Mouse (Mus musculus) heart, embryonic 13.5 days (tissue): ENCODE results near the gene Lhx4. TPM values are rescaled to one million over a fixed set of nuclear protein-coding genes. Genes with fewer than 3 reads are reported as not detected.
A peak's percentile ranks its signal among the peaks of the same experiment; 100 is the strongest.

Experiments used
- ATAC-seq: fragments of 200-750 bp; cut with Nextera tagmentation; 2 replicates; pipeline ENCODE4 v1.8.0; 2017; ENCODE audit warnings: moderate TSS enrichment; ENCODE audit not compliant: insufficient number of reproducible peaks, low FRiP score, low TSS enrichment; ENCODE audit errors: extremely low read depth
- H3K27ac ChIP-seq: fragments of 300-500 bp; sonication (generic); replicated peaks from 2 replicates; pipeline ENCODE4 v1.5.1; 2015; ENCODE audit warnings: moderate library complexity, mild to moderate bottlenecking, inconsistent platforms
- H3K27me3 ChIP-seq: fragments of 300-500 bp; sonication (generic); replicated peaks from 2 replicates; pipeline ENCODE4 v1.6.1; 2015; ENCODE audit warnings: mild to moderate bottlenecking, inconsistent platforms
- H3K36me3 ChIP-seq: fragments of 300-500 bp; sonication (generic); 2 replicates; pipeline ENCODE4 v1.6.1; 2015; ENCODE audit warnings: mild to moderate bottlenecking, inconsistent platforms
- H3K4me1 ChIP-seq: fragments of 300-500 bp; sonication (generic); 2 replicates; pipeline ENCODE4 v1.6.1; 2015; ENCODE audit warnings: inconsistent platforms
- H3K4me2 ChIP-seq: fragments of 300-500 bp; sonication (generic); 2 replicates; pipeline ENCODE4 v1.6.1; 2015; ENCODE audit warnings: inconsistent platforms, mild to moderate bottlenecking, moderate library complexity
- H3K4me3 ChIP-seq: fragments of 300-500 bp; sonication (generic); 2 replicates; pipeline ENCODE4 v1.5.1; 2015; ENCODE audit warnings: moderate library complexity, mild to moderate bottlenecking, inconsistent platforms
- H3K9ac ChIP-seq: fragments of 300-500 bp; sonication (generic); 2 replicates; pipeline ENCODE4 v1.6.1; 2015; ENCODE audit warnings: inconsistent platforms, mild to moderate bottlenecking, moderate library complexity
- H3K9me3 ChIP-seq: fragments of 300-500 bp; sonication (generic); 2 replicates; pipeline ENCODE4 v1.6.1; 2016; ENCODE audit warnings: inconsistent platforms
- WGBS: fragments of 180-500 bp; shearing (Covaris S2); methylation state at CpG from one replicate; pipeline ENCODE4 v1.1.7; 2015; ENCODE audit warnings: mixed read lengths; 5-methylcytosine and 5-hydroxymethylcytosine counted together
- polyA plus RNA-seq: library from polyadenylated mRNA; unstranded; fragments of >200 nt; fragmentation: Nextera tagmentation; extraction: Ambion mirVana; gene quantifications from 2 replicates; pipeline ENCODE4 v1.2.1, GENCODE M21; 2015

Gene Lhx4
- polyA plus RNA-seq, 1 experiment from 2014 or later = not detected

DNA sequence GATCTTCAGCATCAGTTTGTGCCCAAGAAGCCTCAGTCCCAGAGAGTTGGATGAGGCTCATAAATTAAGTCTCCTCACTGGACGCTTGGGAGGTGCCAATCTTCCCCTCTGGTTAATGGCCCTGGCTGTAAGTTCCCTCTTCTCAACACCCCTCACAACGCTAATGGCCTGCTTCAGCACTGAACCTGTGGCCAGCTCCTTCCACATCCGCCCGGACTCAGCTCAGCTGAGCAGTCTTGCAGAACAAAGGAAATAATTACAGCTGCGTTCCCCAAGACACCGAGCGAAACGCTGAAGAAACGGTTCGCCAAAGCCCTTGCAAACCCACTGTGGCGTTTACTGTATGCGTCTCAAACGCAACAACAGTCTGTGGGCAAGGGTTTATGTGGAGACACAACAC is 29.3 kb downstream of the Lhx4 start:
- H3K9ac ChIP-seq = no peak overlapping the region
- H3K27ac ChIP-seq = no peak overlapping the region
- H3K4me1 ChIP-seq = peaks cover 4% of the 10 kb centered on the region; the same call in 1 of the 2 replicates
- peak overlapping the region; percentile 29 for H3K4me3 ChIP-seq
- H3K9me3 ChIP-seq = no peaks in the 10 kb centered on the region
- under 1% methylated on average over 13 of the region's 13 CpGs for WGBS
- peaks cover 85% of the 10 kb centered on the region for H3K27me3 ChIP-seq
- no peak for ATAC-seq
- no peaks in the 10 kb centered on the region for H3K36me3 ChIP-seq
- peak overlapping the region; percentile 60 for H3K4me2 ChIP-seq

- H3K4me3 ChIP-seq = no peak overlapping the region
- H3K27ac ChIP-seq = no peak overlapping the region
- H3K4me2 ChIP-seq = no peak overlapping the region
- no peak for ATAC-seq
- peaks cover 4% of the 10 kb centered on the region; the same call in 1 of the 2 replicates for H3K4me1 ChIP-seq
- H3K36me3 ChIP-seq = no peaks in the 10 kb centered on the region
- H3K9me3 ChIP-seq = no peaks in the 10 kb centered on the region
- H3K27me3 ChIP-seq = peaks cover 79% of the 10 kb centered on the region
- 39% methylated on average over 8 of the region's 8 CpGs for WGBS
- no peak overlapping the region for H3K9ac ChIP-seq
These were observed 30.0 kb downstream of the Lhx4 start for GRCm38 (mm10) chr1:155721443-155721842.

GRCm38 (mm10) chr1:155720006-155720405 is 31.5 kb downstream of the Lhx4 start:
- no peaks in the 10 kb centered on the region for H3K36me3 ChIP-seq
- 45% methylated on average over 5 of the region's 5 CpGs for WGBS
- no peaks in the 10 kb centered on the region for H3K9me3 ChIP-seq
- peaks cover 65% of the 10 kb centered on the region for H3K27me3 ChIP-seq
- no peak overlapping the region for H3K9ac ChIP-seq
- H3K4me3 ChIP-seq = no peak overlapping the region
- H3K4me2 ChIP-seq = no peak overlapping the region
- no peak for ATAC-seq
- peaks cover 4% of the 10 kb centered on the region; the same call in 1 of the 2 replicates for H3K4me1 ChIP-seq
- H3K27ac ChIP-seq = no peak overlapping the region

GRCm38 (mm10) chr1:155718851-155719250 is 32.6 kb downstream of the Lhx4 start:
- no peak overlapping the region for H3K4me2 ChIP-seq
- ATAC-seq = no peak
- H3K4me1 ChIP-seq = peaks cover 4% of the 10 kb centered on the region; the same call in 1 of the 2 replicates
- H3K9me3 ChIP-seq = no peaks in the 10 kb centered on the region
- H3K9ac ChIP-seq = no peak overlapping the region
- H3K4me3 ChIP-seq = no peak overlapping the region
- peaks cover 58% of the 10 kb centered on the region for H3K27me3 ChIP-seq
- 58% methylated on average over 3 of the region's 3 CpGs for WGBS
- H3K27ac ChIP-seq = no peak overlapping the region
- H3K36me3 ChIP-seq = no peaks in the 10 kb centered on the region

DNA sequence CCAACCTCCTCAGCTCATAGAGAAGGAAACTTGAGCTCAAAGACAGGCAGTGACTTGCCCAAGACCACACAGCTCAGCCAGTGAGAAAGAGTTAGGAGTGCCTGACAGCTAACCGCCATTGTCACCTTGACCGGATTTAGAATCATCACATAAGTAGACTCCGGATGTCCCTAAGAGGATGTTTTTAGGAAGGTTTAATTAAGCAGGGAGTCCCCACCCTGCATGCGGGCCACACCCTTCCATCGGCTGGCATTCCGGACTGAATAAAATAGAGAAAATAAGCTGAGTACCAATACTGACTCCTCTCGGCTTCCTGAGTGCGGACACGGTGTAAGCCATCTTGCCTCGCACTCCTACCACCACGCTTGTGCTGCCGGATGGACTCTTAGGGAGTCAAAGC is 34.2 kb downstream of the Lhx4 start:
- H3K4me1 ChIP-seq = no peaks in the 10 kb centered on the region
- 82% methylated on average over 12 of the region's 12 CpGs for WGBS
- no peak overlapping the region for H3K4me2 ChIP-seq
- no peak overlapping the region for H3K27ac ChIP-seq
- no peaks in the 10 kb centered on the region for H3K9me3 ChIP-seq
- no peak overlapping the region for H3K9ac ChIP-seq
- no peak overlapping the region for H3K4me3 ChIP-seq
- H3K27me3 ChIP-seq = peaks cover 49% of the 10 kb centered on the region
- no peak for ATAC-seq
- H3K36me3 ChIP-seq = no peaks in the 10 kb centered on the region

- Histone ChIP-seq H3K4me1 (peaks cover 4% of the 10 kb centered on the region; the same call in 1 of the 2 replicates), H3K9ac (no peak overlapping the region), H3K27me3 (peaks cover 43% of the 10 kb centered on the region), H3K4me2 (no peak overlapping the region), H3K27ac (no peak overlapping the region), H3K9me3 (no peaks in the 10 kb centered on the region), H3K36me3 (no peaks in the 10 kb centered on the region), H3K4me3 (no peak overlapping the region)
- no peak for ATAC-seq
These were observed 36.1 kb downstream of the Lhx4 start for GRCm38 (mm10) chr1:155715366-155715765.

DNA sequence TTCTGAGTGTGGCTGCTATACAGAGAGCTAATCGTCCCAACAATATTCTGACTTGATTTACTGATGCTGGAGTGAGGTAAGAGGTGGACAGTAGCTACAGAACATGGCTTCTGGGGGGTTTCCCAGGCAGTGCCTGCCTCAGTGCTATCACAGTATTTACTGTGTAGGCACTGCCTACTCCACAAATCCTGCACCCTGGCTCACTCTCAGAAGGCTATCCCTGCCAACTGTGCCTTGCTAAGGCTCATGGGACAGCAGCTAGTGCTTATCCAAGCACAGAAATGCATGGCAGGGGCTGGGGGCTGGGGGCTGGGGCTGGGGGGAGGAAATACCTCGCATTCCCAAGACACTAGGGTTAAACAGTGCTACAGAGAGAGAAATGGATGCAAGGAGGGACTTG is 38.2 kb downstream of the Lhx4 start:
- Histone ChIP-seq H3K9me3 (no peaks in the 10 kb centered on the region), H3K4me3 (no peak overlapping the region), H3K9ac (no peak overlapping the region), H3K27ac (no peak overlapping the region), H3K36me3 (no peaks in the 10 kb centered on the region), H3K4me2 (no peak overlapping the region), H3K4me1 (peaks cover 4% of the 10 kb centered on the region; the same call in 1 of the 2 replicates), H3K27me3 (peaks cover 26% of the 10 kb centered on the region; the same call in 1 of the 2 replicates)
- no peak for ATAC-seq
- 55% methylated on average over 2 of the region's 2 CpGs for WGBS

- Histone ChIP-seq H3K27me3 (no peaks in the 10 kb centered on the region; the same call in 1 of the 2 replicates), H3K36me3 (no peaks in the 10 kb centered on the region), H3K9ac (no peak overlapping the region), H3K4me3 (no peak overlapping the region), H3K4me1 (peaks cover 14% of the 10 kb centered on the region), H3K27ac (no peak overlapping the region), H3K9me3 (no peaks in the 10 kb centered on the region), H3K4me2 (no peak overlapping the region)
- no peak for ATAC-seq
- whole genome bisulfite sequencing = 57% methylated on average over 5 of the region's 5 CpGs
These were observed 47.3 kb downstream of the Lhx4 start for GRCm38 (mm10) chr1:155704182-155704581.

DNA sequence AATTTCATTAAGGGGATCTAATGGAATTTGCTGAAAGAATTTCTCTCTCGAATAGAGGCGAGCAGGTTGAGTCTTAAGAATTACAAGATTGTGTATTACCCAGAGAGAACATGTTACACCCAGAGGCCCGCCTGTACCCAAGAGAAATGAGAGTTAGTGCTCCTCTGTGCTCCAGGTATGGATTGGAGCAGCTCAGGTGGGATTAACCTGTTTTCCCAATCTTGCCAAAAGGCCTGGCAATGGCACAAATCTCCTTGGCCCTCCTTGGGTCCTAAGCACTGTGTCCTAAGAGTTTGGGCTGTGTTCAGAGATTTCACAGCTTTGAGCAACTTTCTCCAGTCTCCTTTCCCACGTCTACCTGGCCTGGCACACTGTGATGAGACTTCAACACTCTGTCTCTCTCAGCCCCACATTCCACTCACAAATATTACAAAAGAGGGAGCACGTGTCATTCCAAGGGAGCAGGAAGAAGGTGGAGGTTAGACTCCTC is 48.2 kb downstream of the Lhx4 start:
- Histone ChIP-seq H3K36me3 (no peaks in the 10 kb centered on the region), H3K4me2 (no peak overlapping the region), H3K9ac (no peak overlapping the region), H3K27ac (no peak overlapping the region), H3K4me1 (peaks cover 14% of the 10 kb centered on the region), H3K9me3 (no peaks in the 10 kb centered on the region), H3K4me3 (no peak overlapping the region), H3K27me3 (no peaks in the 10 kb centered on the region; the same call in 1 of the 2 replicates)
- no peak for ATAC-seq
- 77% methylated on average over 5 of the region's 5 CpGs for WGBS

GRCm38 (mm10) chr1:155700886-155701285 is 50.6 kb downstream of the Lhx4 start:
- H3K4me2 ChIP-seq = no peak overlapping the region
- no peaks in the 10 kb centered on the region for H3K9me3 ChIP-seq
- peaks cover 13% of the 10 kb centered on the region for H3K4me1 ChIP-seq
- H3K9ac ChIP-seq = no peak overlapping the region
- no peak for ATAC-seq
- no peak overlapping the region for H3K27ac ChIP-seq
- no peak overlapping the region for H3K4me3 ChIP-seq
- H3K27me3 ChIP-seq = no peaks in the 10 kb centered on the region; the same call in 1 of the 2 replicates
- no peaks in the 10 kb centered on the region for H3K36me3 ChIP-seq

DNA sequence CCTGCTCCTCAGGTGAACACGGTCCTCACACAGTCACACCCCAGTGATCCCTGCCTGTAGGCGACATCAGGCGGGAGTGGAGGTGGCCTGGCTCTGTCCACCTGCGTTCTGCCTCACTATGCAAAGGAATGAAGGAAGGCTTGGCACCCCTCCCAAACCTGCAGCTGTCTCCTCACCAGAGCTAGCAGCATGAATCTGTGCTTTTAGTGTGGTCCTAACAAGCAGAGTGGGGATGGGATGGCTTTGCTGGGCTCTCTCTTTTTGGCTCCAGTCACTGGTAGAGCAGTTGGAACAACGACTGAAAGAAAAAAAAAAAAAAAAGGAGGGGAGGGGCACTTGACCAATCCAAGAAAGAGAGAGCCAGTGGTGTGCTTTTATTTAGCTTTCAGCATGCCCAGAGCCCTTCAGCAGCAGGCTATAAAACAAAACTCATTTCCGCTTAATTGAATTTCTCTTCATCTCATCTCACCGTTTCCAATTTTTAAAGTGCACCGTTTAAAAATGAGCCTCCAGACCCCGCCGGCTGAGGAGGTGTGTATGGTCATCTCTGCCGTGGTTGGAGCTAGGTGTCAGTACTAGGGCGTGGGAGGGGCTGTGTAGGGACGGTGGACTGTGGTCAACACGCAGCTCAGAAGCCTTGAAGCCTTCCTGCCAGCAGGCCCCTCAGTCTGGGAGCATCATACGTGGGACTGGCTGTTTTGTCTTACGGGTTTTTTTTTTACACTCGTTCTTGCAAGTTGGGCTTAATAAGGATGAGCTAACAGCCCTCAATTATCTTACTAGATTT is 52.9 kb downstream of the Lhx4 start:
- Histone ChIP-seq H3K4me2 (no peak overlapping the region), H3K4me1 (peaks cover 14% of the 10 kb centered on the region), H3K36me3 (no peaks in the 10 kb centered on the region), H3K9ac (no peak overlapping the region), H3K27ac (no peak overlapping the region), H3K9me3 (no peaks in the 10 kb centered on the region), H3K4me3 (no peak overlapping the region), H3K27me3 (no peaks in the 10 kb centered on the region)
- WGBS = 63% methylated on average over 17 of the region's 17 CpGs
- ATAC-seq = no peak

- peaks cover 15% of the 10 kb centered on the region for H3K4me1 ChIP-seq
- no peaks in the 10 kb centered on the region for H3K36me3 ChIP-seq
- no peak overlapping the region for H3K4me2 ChIP-seq
- no peaks in the 10 kb centered on the region for H3K9me3 ChIP-seq
- H3K9ac ChIP-seq = no peak overlapping the region
- H3K27ac ChIP-seq = no peak overlapping the region
- H3K27me3 ChIP-seq = no peaks in the 10 kb centered on the region
- H3K4me3 ChIP-seq = no peak overlapping the region
- WGBS = 40% methylated on average over 5 of the region's 5 CpGs
- ATAC-seq = no peak
These were observed 58.0 kb downstream of the Lhx4 start for GRCm38 (mm10) chr1:155693443-155693842.
